Mouse (Mus musculus): ENCODE measurements around the gene Spred3.

DNA sequence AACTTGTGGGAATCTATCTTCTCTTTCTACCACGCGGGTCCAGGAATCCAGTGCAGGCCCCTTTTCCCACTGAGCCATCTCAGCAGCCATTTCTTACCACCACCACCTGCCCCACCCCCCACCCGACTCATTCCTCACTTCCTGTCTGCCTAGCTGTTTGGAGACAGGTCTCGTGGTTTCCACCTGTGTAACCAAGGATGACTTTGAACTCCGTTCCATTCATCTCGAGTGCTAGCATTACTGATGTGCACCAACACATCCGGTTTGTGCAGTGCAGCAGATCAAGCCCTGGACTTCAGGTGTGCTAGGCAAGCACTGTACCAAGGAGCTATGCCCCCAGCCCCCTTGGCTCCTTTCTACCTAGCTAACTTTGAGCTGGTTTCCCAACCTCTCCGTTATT is 28.8 kb downstream of the Spred3 start:
- TF ChIP-seq CTCF (conservative IDR thresholded peaks at IDR 0.05 in 1 of 2, IDR thresholded peaks at IDR 0.05 in 1 of 2; ENCODE audit: low read depth in 2 of 2, low read length in 2 of 2) (no peak), GABPA (IDR thresholded peaks at IDR 0.05; ENCODE audit: insufficient replicate concordance, low read depth, low read length) (no peak), MAFK (IDR thresholded peaks at IDR 0.05; ENCODE audit: insufficient replicate concordance, low read length) (no peak), KAT2A (IDR thresholded peaks at IDR 0.05; ENCODE audit: insufficient replicate concordance, low read length) (no peak), UBTF (IDR thresholded peaks at IDR 0.05; ENCODE audit: low read depth, low read length) (no peak), MEF2A (IDR thresholded peaks at IDR 0.05; ENCODE audit: borderline replicate concordance, low read depth, low read length) (no peak), MYC (IDR thresholded peaks at IDR 0.05; ENCODE audit: low read depth, low read length) (no peak), ZNF384 (IDR thresholded peaks at IDR 0.05; ENCODE audit: low read depth, low read length) (no peak)
